Mouse (Mus musculus) liver, postnatal 0 days (tissue): ENCODE measurements around the gene Pax2. TPM values are rescaled to one million over a fixed set of nuclear protein-coding genes. Genes with fewer than 3 reads are reported as not detected.

Source experiments
- ATAC-seq: fragments of 200-750 bp; cut with Nextera tagmentation; 2 replicates; pipeline ENCODE4 v1.8.0; 2017; ENCODE audit warnings: mild to moderate bottlenecking, moderate library complexity
- DNase-seq: peaks from one replicate; pipeline ENCODE4 v3.0.0-alpha.2; 2016
- H3K27ac ChIP-seq: fragments of 300-500 bp; sonication (generic); 2 replicates; pipeline ENCODE4 v1.5.1; 2014; ENCODE audit warnings: antibody characterized with exemption, moderate library complexity, mild to moderate bottlenecking, low read depth
- H3K27me3 ChIP-seq: fragments of 300-500 bp; sonication (generic); 2 replicates; pipeline ENCODE4 v1.6.1; 2014; ENCODE audit warnings: low read length, control low read depth, mixed read lengths; ENCODE audit not compliant: insufficient read depth
- H3K36me3 ChIP-seq: fragments of 300-500 bp; sonication (generic); replicated peaks from 2 replicates; pipeline ENCODE4 v1.6.1; 2014; ENCODE audit warnings: mild to moderate bottlenecking, control low read depth, low read length, moderate library complexity, mixed read lengths; ENCODE audit not compliant: insufficient read depth
- H3K4me1 ChIP-seq: fragments of 300-500 bp; sonication (generic); 2 replicates; pipeline ENCODE4 v1.6.1; 2014; ENCODE audit warnings: antibody characterized with exemption, mild to moderate bottlenecking, control low read depth; ENCODE audit not compliant: insufficient read depth
- H3K4me2 ChIP-seq: fragments of 300-500 bp; sonication (generic); 2 replicates; pipeline ENCODE4 v1.6.1; 2014; ENCODE audit warnings: low read depth, mild to moderate bottlenecking, low read length, moderate library complexity, mixed read lengths
- H3K4me3 ChIP-seq: fragments of 300-500 bp; sonication (generic); 2 replicates; pipeline ENCODE4 v1.5.1; 2014; ENCODE audit warnings: low read depth, low read length
- H3K9ac ChIP-seq: fragments of 300-500 bp; sonication (generic); replicated peaks from 2 replicates; pipeline ENCODE4 v1.6.1; 2014; ENCODE audit warnings: mild to moderate bottlenecking, moderate library complexity
- H3K9me3 ChIP-seq: fragments of 300-500 bp; sonication (generic); 2 replicates; pipeline ENCODE4 v1.6.1; 2016; ENCODE audit warnings: mild to moderate bottlenecking, control low read depth, low read length, mixed read lengths
- CTCF ChIP-seq: sonication (generic); IDR thresholded peaks from 2 replicates; pipeline ENCODE4 v1.5.1; 2016; ENCODE audit warnings: antibody characterized with exemption, low read depth
- EP300 ChIP-seq: IDR thresholded peaks from 2 replicates; pipeline ENCODE4 v1.6.1; 2016; ENCODE audit warnings: antibody characterized with exemption, low read depth, mild to moderate bottlenecking
- WGBS: fragments of 180-500 bp; shearing (Covaris S2); extraction: QIAGEN DNeasy Blood & Tissue Kit; methylation state at CpG from one replicate; pipeline ENCODE4 v1.1.7; 2014; ENCODE audit not compliant: insufficient replicate concordance; 5-methylcytosine and 5-hydroxymethylcytosine counted together
- polyA plus RNA-seq: library from polyadenylated mRNA; unstranded; fragments of >200 nt; fragmentation: Nextera tagmentation; extraction: Ambion mirVana; gene quantifications from 2 replicates; pipeline ENCODE4 v1.2.1, GENCODE M21; 2015

Gene Pax2
- polyA plus RNA-seq, 1 experiment from 2014 or later: not detected

DNA sequence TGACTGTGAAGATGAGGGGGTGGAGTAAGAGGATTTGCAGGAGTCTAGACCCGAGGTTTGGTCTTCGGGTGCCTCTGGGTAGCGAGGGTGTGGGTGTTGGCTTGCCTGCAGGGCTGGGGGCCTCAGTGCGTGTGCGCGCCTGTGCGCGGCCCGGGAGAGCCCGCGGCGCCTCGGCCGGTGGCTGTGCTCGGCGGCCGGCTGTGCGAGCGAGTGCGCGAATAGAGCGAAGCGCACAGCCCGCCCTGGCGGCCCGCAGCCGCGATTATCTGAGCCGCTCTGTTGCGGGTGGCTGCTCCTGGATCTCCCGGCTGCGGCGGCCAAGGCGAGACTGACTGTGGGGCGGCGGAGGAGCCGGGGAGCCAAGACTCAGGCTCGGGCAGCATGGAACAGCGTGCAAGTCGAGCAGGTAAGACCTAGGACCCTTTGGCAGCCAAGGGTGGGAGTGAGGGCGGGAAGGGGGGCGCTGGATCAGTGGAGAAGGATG, 9.3 kb upstream of the Pax2 start:
- peaks cover 98% of the 10 kb centered on the region for H3K27me3 ChIP-seq
- H3K4me2 ChIP-seq: no peak overlapping the region
- TF ChIP-seq EP300: no peak
- TF ChIP-seq CTCF: no peak
- no peak overlapping the region for H3K4me3 ChIP-seq
- H3K9ac ChIP-seq: no peak overlapping the region
- no peak overlapping the region for H3K27ac ChIP-seq
- no peaks in the 10 kb centered on the region for H3K9me3 ChIP-seq
- ATAC-seq: no peak
- WGBS: 5% methylated on average over 38 of the region's 42 CpGs
- no peaks in the 10 kb centered on the region for H3K36me3 ChIP-seq
- no peak for DNase-seq
- no peaks in the 10 kb centered on the region for H3K4me1 ChIP-seq

DNA sequence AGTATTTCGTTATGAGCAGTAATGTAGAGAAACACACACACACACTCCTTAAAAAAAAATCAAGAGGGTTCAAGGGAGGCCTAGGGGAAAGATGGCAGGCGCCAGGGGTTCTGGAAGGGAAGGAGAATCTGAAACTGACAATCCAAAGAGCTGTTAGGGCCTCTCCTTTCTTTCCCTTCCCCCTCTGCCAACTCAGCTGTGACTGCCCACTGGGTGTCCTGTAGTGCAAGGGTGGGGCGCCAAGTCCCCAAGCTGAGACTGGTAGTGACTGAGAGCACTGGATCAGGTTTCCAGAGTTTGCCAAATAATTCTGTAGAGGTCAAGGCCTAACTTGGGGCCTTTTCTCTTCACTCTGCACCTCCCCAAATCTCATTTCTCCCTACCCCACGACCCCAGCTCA, 8.4 kb upstream of the Pax2 start:
- ATAC-seq (no peak), DNase-seq (no peak)
- Histone ChIP-seq H3K27me3 (peaks cover 98% of the 10 kb centered on the region), H3K27ac (no peak overlapping the region), H3K9ac (no peak overlapping the region), H3K9me3 (no peaks in the 10 kb centered on the region), H3K4me1 (no peaks in the 10 kb centered on the region), H3K4me2 (no peak overlapping the region), H3K36me3 (no peaks in the 10 kb centered on the region), H3K4me3 (no peak overlapping the region)
- no peak for TF ChIP-seq EP300
- TF ChIP-seq CTCF: no peak
- WGBS: 17% methylated on average over 4 of the region's 4 CpGs

DNA sequence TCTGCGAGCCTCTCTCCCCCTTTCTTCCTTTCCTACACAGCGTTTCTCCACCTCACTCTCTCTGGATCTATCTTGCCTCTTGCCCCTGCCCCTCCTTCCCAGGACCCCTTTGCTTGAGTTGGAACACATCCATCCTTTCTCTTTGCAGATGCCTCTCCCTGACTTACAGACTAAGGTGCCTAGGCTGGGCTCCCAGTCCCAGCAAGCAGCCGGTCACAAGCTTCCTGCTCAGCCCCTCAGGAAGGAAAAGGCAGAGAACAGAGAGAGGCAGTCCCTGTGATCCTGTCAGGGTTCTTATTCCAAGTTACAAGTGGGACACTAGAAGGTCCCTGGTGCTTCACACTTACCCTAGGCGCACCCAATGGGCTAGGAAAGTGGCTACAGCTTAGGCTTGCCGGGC, 7.6 kb upstream of the Pax2 start:
- Histone ChIP-seq H3K4me2 (no peak overlapping the region), H3K27ac (no peak overlapping the region), H3K27me3 (peaks cover 99% of the 10 kb centered on the region), H3K9me3 (no peaks in the 10 kb centered on the region), H3K4me3 (no peak overlapping the region), H3K36me3 (no peaks in the 10 kb centered on the region), H3K9ac (no peak overlapping the region), H3K4me1 (no peaks in the 10 kb centered on the region)
- ATAC-seq (no peak), DNase-seq (no peak)
- TF ChIP-seq EP300 (no peak), CTCF (no peak)
- WGBS: 9% methylated on average over 5 of the region's 5 CpGs

DNA sequence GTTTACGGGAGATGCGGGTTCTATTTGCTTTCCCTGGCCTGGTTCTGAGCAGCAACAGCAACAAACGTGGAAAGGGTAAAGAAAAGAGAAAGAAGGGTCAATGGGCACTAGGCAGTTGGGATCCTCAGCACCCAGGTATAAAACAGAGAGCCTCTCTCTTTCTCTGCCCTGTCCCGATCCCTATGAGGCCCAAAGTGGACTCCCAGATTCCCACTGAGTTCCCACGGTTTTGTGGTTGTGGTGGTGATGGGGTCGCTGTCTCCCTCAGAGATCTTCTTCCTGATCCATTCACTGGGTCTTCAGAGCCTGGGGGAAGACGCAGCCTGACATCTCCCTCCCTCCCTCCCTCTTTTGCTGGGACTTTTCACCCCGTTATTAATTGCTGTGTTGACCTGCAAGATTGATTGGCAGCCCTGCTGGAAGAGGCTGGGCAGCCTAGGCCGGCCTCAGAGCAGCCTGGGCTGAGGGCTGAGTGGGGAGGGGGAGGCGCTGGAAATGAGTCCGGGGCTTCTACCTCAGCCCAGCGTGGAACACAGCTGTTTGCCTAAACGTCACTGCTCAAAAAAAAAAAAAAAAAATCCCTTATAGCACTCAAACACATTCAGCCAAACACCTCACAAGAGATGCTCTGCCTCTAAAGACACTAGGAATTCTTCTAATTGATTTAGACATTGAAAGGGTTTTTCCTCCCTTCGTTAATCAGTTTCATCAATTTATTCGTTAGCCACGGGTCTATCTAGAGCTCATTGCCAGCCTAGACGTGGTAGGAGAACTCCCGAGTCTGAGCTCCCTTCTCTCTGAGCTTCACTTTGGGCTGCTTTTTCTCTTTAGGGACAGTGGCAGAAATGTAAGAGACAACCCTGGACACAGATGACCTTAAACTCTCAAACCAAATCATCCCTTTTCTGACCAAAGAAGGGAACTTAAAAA, 6.5 kb upstream of the Pax2 start:
- no peaks in the 10 kb centered on the region for H3K9me3 ChIP-seq
- no peak for ATAC-seq
- H3K4me3 ChIP-seq: no peak overlapping the region
- H3K4me2 ChIP-seq: no peak overlapping the region
- TF ChIP-seq CTCF (no peak), EP300 (no peak)
- H3K27ac ChIP-seq: no peak overlapping the region
- no peaks in the 10 kb centered on the region for H3K4me1 ChIP-seq
- H3K27me3 ChIP-seq: peaks cover 99% of the 10 kb centered on the region
- H3K9ac ChIP-seq: no peak overlapping the region
- 8% methylated on average over 18 of the region's 18 CpGs for WGBS
- no peak for DNase-seq
- no peaks in the 10 kb centered on the region for H3K36me3 ChIP-seq

DNA sequence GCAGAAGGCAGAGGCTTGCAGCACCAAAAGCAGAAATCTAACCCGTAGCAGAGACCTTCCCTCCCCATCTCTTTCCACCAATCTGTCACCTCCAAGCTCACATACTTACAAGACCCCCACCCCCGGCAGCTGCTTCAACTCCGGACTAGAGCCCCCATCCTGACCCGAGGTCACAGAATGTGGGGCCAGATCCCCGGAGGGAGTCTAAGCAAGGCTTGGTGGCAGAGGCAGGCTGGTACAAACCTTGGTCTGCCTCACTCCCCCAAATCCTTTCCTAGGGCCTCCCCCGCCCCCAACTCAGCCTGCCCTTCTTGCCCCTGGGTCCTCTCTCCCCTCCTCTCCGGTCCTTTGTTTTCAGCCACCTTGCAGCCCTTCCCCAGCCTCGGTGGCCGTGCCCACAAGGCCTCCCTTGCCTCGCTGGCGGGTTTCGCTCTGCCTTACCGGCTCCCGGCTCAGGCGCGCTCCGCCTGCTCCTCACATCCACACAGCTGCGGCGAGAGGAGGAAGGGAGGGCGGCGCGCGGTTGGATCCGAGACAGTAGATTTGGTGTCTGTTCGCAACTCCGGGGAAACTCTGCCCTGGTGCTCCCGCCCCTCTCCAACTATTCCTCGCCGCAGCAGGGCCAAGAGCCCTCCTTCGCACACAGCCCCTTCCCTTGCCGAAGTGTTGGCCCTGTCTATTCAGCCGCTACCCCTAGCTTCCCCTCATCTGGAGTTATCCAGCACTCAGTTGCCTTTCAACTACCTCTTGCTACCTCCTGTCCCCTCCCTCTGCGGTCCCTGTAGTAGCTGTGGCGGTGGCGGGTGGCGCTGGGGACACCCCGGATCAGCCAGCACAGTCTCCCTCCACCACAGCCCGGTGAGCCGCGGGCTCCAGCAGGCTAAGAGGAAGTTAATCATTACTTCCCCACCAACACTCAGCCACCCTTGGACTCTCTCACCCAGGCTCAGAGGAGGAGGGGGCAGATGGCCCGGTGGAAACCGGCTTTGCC, 5.5 kb upstream of the Pax2 start:
- no peaks in the 10 kb centered on the region for H3K4me1 ChIP-seq
- H3K9me3 ChIP-seq: no peaks in the 10 kb centered on the region
- H3K36me3 ChIP-seq: no peaks in the 10 kb centered on the region
- peak; percentile 62 for DNase-seq
- WGBS: under 1% methylated on average over 39 of the region's 42 CpGs
- H3K4me3 ChIP-seq: peak overlapping the region; percentile 21
- H3K27ac ChIP-seq: no peak overlapping the region
- ATAC-seq: peak; percentile 97
- H3K4me2 ChIP-seq: peak overlapping the region; percentile 52
- H3K27me3 ChIP-seq: peaks cover 99% of the 10 kb centered on the region
- H3K9ac ChIP-seq: no peak overlapping the region
- TF ChIP-seq CTCF (no peak), EP300 (no peak)

DNA sequence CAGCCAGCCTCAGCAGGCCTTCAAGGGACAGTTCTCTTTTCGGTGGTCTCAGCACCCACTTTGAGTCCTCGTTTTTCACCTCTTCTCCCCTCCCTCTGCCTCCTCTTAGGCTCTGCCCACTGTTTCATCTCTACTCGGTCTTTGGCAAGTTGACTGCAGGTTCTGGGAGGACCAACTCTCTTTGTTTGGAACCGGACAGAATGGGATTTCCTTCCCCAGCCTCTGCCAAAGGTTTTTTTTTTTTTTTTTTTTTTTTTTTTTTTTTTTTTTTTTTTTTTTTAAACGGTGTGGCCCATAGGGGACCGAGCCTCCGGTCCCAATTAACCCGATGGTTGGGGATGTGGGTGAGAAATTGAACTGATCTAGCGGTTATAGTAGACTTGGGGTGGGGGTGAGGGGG, 4.8 kb upstream of the Pax2 start:
- no peaks in the 10 kb centered on the region for H3K36me3 ChIP-seq
- H3K9ac ChIP-seq: no peak overlapping the region
- WGBS: 4% methylated on average over 9 of the region's 9 CpGs
- TF ChIP-seq CTCF: no peak
- TF ChIP-seq EP300: no peak
- DNase-seq (no peak), ATAC-seq (peak; percentile 33; the same call in 1 of the 2 replicates)
- peaks cover 3% of the 10 kb centered on the region; the same call in 1 of the 2 replicates for H3K4me1 ChIP-seq
- no peak overlapping the region for H3K27ac ChIP-seq
- no peak overlapping the region for H3K4me3 ChIP-seq
- peaks cover 99% of the 10 kb centered on the region for H3K27me3 ChIP-seq
- H3K4me2 ChIP-seq: peak overlapping the region; percentile 52
- no peaks in the 10 kb centered on the region for H3K9me3 ChIP-seq
